Mouse (Mus musculus) thymus, adult 2 months (tissue): ENCODE measurements around the gene Gm37240. TPM values are rescaled to one million over a fixed set of nuclear protein-coding genes. Genes with fewer than 3 reads are reported as not detected.

Experiments
- DNase-seq: peaks from one replicate; pipeline ENCODE4 v3.0.0; 2021
- H3K27ac ChIP-seq: fragments of 200-500 bp; 2 replicates; pipeline ENCODE4 v1.5.1; 2012; ENCODE audit warnings: low read length, control low read depth; ENCODE audit not compliant: control insufficient read depth, insufficient read depth
- H3K27me3 ChIP-seq: fragments of 200-500 bp; 2 replicates; pipeline ENCODE4 v1.6.1; 2012; ENCODE audit warnings: mild to moderate bottlenecking, low read length, moderate library complexity, mixed read lengths; ENCODE audit not compliant: control insufficient read depth, insufficient read depth
- H3K36me3 ChIP-seq: fragments of 200-500 bp; 2 replicates; pipeline ENCODE4 v1.6.1; 2012; ENCODE audit warnings: mild to moderate bottlenecking, low read length, moderate library complexity; ENCODE audit not compliant: control insufficient read depth, insufficient read depth
- H3K4me1 ChIP-seq: fragments of 200-500 bp; replicated peaks from 2 replicates; pipeline ENCODE4 v1.6.1; 2012; ENCODE audit warnings: low read length; ENCODE audit not compliant: control insufficient read depth, insufficient read depth
- H3K4me3 ChIP-seq: fragments of 200-500 bp; 2 replicates; pipeline ENCODE4 v1.5.1; 2012; ENCODE audit warnings: mild to moderate bottlenecking, low read length, control low read depth, moderate library complexity; ENCODE audit not compliant: control insufficient read depth, insufficient read depth
- CTCF ChIP-seq: fragments of 200-500 bp; IDR thresholded peaks from 2 replicates; pipeline ENCODE4 v1.5.1; 2012; ENCODE audit warnings: mild to moderate bottlenecking, control low read depth, low read length, moderate library complexity, borderline replicate concordance; ENCODE audit not compliant: control insufficient read depth, poor library complexity, insufficient read depth; ENCODE audit errors: extremely low read depth
- POLR2A ChIP-seq: fragments of 200-500 bp; IDR thresholded peaks from 2 replicates; pipeline ENCODE4 v1.6.1; 2012; ENCODE audit warnings: mild to moderate bottlenecking, low read length, control low read depth, moderate library complexity; ENCODE audit not compliant: control insufficient read depth, poor library complexity, insufficient read depth; ENCODE audit errors: extremely low read depth
- WGBS: fragments of 180-500 bp; shearing (Covaris S2); methylation state at CpG from one replicate; pipeline ENCODE4 v1.1.7; 2018; 5-methylcytosine and 5-hydroxymethylcytosine counted together
- polyA plus RNA-seq: library from polyadenylated mRNA; depleted of rRNA; stranded (reverse); fragments of >200 nt; gene quantifications from 2 replicates; pipeline ENCODE4 v1.2.3, GENCODE M21; 2012

Gene Gm37240
- polyA plus RNA-seq, 1 experiment, result 7.0 TPM

- H3K27me3 ChIP-seq, result no peaks in the 10 kb centered on the region
- no peaks in the 10 kb centered on the region for H3K36me3 ChIP-seq
- WGBS, result 60% methylated on average over 5 of the region's 5 CpGs
- peaks cover 8% of the 10 kb centered on the region for H3K4me1 ChIP-seq
- no peak overlapping the region for H3K4me3 ChIP-seq
- DNase-seq, result no peak
- TF ChIP-seq POLR2A (no peak), CTCF (no peak)
- no peak overlapping the region for H3K27ac ChIP-seq
Observed at GRCm38 (mm10) chr3:84586736-84587135, 1300.6 kb downstream of the Gm37240 start.

GRCm38 (mm10) chr3:84582913-84583276, 1304.4 kb downstream of the Gm37240 start:
- no peak for DNase-seq
- under 1% methylated on average over 27 of the region's 27 CpGs for WGBS
- H3K27ac ChIP-seq, result no peak overlapping the region
- H3K4me1 ChIP-seq, result peaks cover 8% of the 10 kb centered on the region
- H3K27me3 ChIP-seq, result no peaks in the 10 kb centered on the region
- TF ChIP-seq CTCF (0 out of 2 replicates have a peak, but pooled peaks have one; percentile 8), POLR2A (0 out of 2 replicates have a peak, but pooled peaks have one; percentile 8)
- H3K36me3 ChIP-seq, result no peaks in the 10 kb centered on the region
- peak overlapping the region; percentile 65 for H3K4me3 ChIP-seq

GRCm38 (mm10) chr3:84582023-84582912, 1305.0 kb downstream of the Gm37240 start, which contains the start of gene Arfip1:
Arfip1 (minus strand) TSS chr3:84582625.
- DNase-seq, result peak; percentile 94
- TF ChIP-seq CTCF (0 out of 2 replicates have a peak, but pooled peaks have one; percentile 19), POLR2A (peak; percentile 38; the same call in 1 of the 2 replicates)
- peak within 1 kb of the TSS; percentile 2; the same call in 1 of the 2 replicates for H3K27ac ChIP-seq
- 1% methylated on average over 70 of the region's 70 CpGs for WGBS
- no peaks in the 10 kb centered on the region for H3K36me3 ChIP-seq
- H3K4me3 ChIP-seq, result peak within 1 kb of the TSS; percentile 65
- no peaks in the 10 kb centered on the region for H3K27me3 ChIP-seq
- peaks cover 8% of the 10 kb centered on the region for H3K4me1 ChIP-seq

GRCm38 (mm10) chr3:84581696-84582022, 1305.7 kb downstream of the Gm37240 start:
- peak overlapping the region; percentile 2; the same call in 1 of the 2 replicates for H3K27ac ChIP-seq
- 3% methylated on average over 4 of the region's 4 CpGs for WGBS
- peaks cover 8% of the 10 kb centered on the region for H3K4me1 ChIP-seq
- H3K27me3 ChIP-seq, result no peaks in the 10 kb centered on the region
- TF ChIP-seq POLR2A, result no peak
- no peak for TF ChIP-seq CTCF
- no peak for DNase-seq
- H3K4me3 ChIP-seq, result peak overlapping the region; percentile 65
- no peaks in the 10 kb centered on the region for H3K36me3 ChIP-seq

- 54% methylated on average over 4 of the region's 4 CpGs for WGBS
- no peak for TF ChIP-seq CTCF
- no peaks in the 10 kb centered on the region for H3K27me3 ChIP-seq
- no peaks in the 10 kb centered on the region for H3K36me3 ChIP-seq
- no peak overlapping the region for H3K27ac ChIP-seq
- no peak for DNase-seq
- H3K4me1 ChIP-seq, result peaks cover 8% of the 10 kb centered on the region
- no peak overlapping the region for H3K4me3 ChIP-seq
Observed at GRCm38 (mm10) chr3:84580716-84581115, 1306.6 kb downstream of the Gm37240 start.

GRCm38 (mm10) chr3:84570501-84570900, 1316.8 kb downstream of the Gm37240 start:
- DNase-seq, result no peak
- no peak overlapping the region for H3K4me3 ChIP-seq
- no peaks in the 10 kb centered on the region for H3K4me1 ChIP-seq
- no peaks in the 10 kb centered on the region for H3K36me3 ChIP-seq
- no peaks in the 10 kb centered on the region for H3K27me3 ChIP-seq
- WGBS, result 61% methylated on average over 3 of the region's 3 CpGs
- no peak overlapping the region for H3K27ac ChIP-seq
- TF ChIP-seq POLR2A, result no peak
- no peak for TF ChIP-seq CTCF
